Mouse (Mus musculus): ENCODE results near the gene Gm10354.
"Not testable (repeated sequence)": the region's sequence is repeated elsewhere in the genome, so short reads cannot be mapped to it uniquely, and the experiment has no call there.

Gene Gm10354

GRCm38 (mm10) chr5:14978835-14979234, at the start of gene Gm10354:
Gene Gm10354 (minus strand): TSS chr5:14978935.
- not testable (repeated sequence) for DNase-seq (ENCODE audit: low spot score)

GRCm38 (mm10) chr5:15024316-15024715, 45.6 kb upstream of the Gm10354 start:
- DNase-seq (ENCODE audit: low spot score) = not testable (repeated sequence)

- peak; percentile 2 for DNase-seq (ENCODE audit: low spot score)
Measured at GRCm38 (mm10) chr5:15020067-15020466, 41.3 kb upstream of the Gm10354 start.

- DNase-seq (ENCODE audit: low spot score) = not testable (repeated sequence)
Measured at GRCm38 (mm10) chr5:15010639-15011582, 32.2 kb upstream of the Gm10354 start.

- DNase-seq (ENCODE audit: low spot score) = not testable (repeated sequence)
Measured at GRCm38 (mm10) chr5:15006907-15007306, 28.2 kb upstream of the Gm10354 start.

GRCm38 (mm10) chr5:15006288-15006687, 27.6 kb upstream of the Gm10354 start:
- peak; percentile 3 for DNase-seq (ENCODE audit: low spot score)

- not testable (repeated sequence) for DNase-seq (ENCODE audit: low spot score)
Measured at GRCm38 (mm10) chr5:15005584-15005983, 26.8 kb upstream of the Gm10354 start.

GRCm38 (mm10) chr5:15004569-15005562, 26.1 kb upstream of the Gm10354 start:
- DNase-seq (ENCODE audit: low spot score) = not testable (repeated sequence)

GRCm38 (mm10) chr5:14998077-14998476, 19.3 kb upstream of the Gm10354 start:
- not testable (repeated sequence) for DNase-seq (ENCODE audit: low spot score)

GRCm38 (mm10) chr5:14997556-14997955, 18.8 kb upstream of the Gm10354 start:
- peak; percentile 5 for DNase-seq (ENCODE audit: low spot score)

GRCm38 (mm10) chr5:14996670-14997249, 18.0 kb upstream of the Gm10354 start:
- DNase-seq (ENCODE audit: low spot score) = not testable (repeated sequence)

GRCm38 (mm10) chr5:14994124-14994523, 15.4 kb upstream of the Gm10354 start:
- DNase-seq (ENCODE audit: low spot score) = not testable (repeated sequence)

GRCm38 (mm10) chr5:14990375-14991158, 11.8 kb upstream of the Gm10354 start:
- peak; percentile 2 for DNase-seq (ENCODE audit: low spot score)

GRCm38 (mm10) chr5:14986649-14987387, 8.1 kb upstream of the Gm10354 start:
- not testable (repeated sequence) for DNase-seq (ENCODE audit: low spot score)

- DNase-seq (ENCODE audit: low spot score) = not testable (repeated sequence)
Measured at GRCm38 (mm10) chr5:14977368-14977767, 1.4 kb downstream of the Gm10354 start.

- not testable (repeated sequence) for DNase-seq (ENCODE audit: low spot score)
Measured at GRCm38 (mm10) chr5:14975294-14975693, 3.4 kb downstream of the Gm10354 start.

GRCm38 (mm10) chr5:14972841-14973240, 5.9 kb downstream of the Gm10354 start:
- not testable (repeated sequence) for DNase-seq (ENCODE audit: low spot score)

GRCm38 (mm10) chr5:14963821-14964220, 14.9 kb downstream of the Gm10354 start:
- peak; percentile 3 for DNase-seq (ENCODE audit: low spot score)

- not testable (repeated sequence) for DNase-seq (ENCODE audit: low spot score)
Measured at GRCm38 (mm10) chr5:14961502-14961901, 17.2 kb downstream of the Gm10354 start.
